Mouse (Mus musculus) adrenal gland, postnatal 14 days (tissue): Measurements from ENCODE around the gene Hoxb3. TPM values are rescaled to one million over a fixed set of nuclear protein-coding genes. Genes with fewer than 3 reads are reported as not detected.
A peak's percentile ranks its signal among the peaks of the same experiment; 100 is the strongest.

Experiments used
- DNase-seq: peaks from one replicate; pipeline ENCODE4 v3.0.0; 2021; ENCODE audit warnings: mixed read lengths
- long read RNA-seq, 2 experiments: library from polyadenylated mRNA; stranded (forward); transcript quantifications; one replicate each; pipeline ENCODE4 v2.0.0; 2021
- total RNA-seq: library from RNA; stranded (reverse); gene quantifications from 2 replicates; pipeline ENCODE4 v1.2.3, GENCODE M21; 2021

Gene Hoxb3
- total RNA-seq, result 17.1 and 26.0 TPM in 2 replicates
- long read RNA-seq, experiment 1, partial matches to known transcripts, result 5 of 6 reads
- long read RNA-seq, experiment 1, other reads (novel, unspliced or antisense), result 1 of 6 reads
- long read RNA-seq, experiment 2, partial matches to known transcripts, result 0 of 2 reads
- long read RNA-seq, experiment 2, other reads (novel, unspliced or antisense), result 2 of 2 reads

GRCm38 (mm10) chr11:96323154-96323553 lies at the start of gene Hoxb3:
Gene Hoxb3 (plus strand): TSS chr11:96323326.
- DNase-seq, result no peak

GRCm38 (mm10) chr11:96274428-96274827 lies 48.7 kb upstream of the Hoxb3 start:
- no peak for DNase-seq

GRCm38 (mm10) chr11:96275896-96276295 lies 47.2 kb upstream of the Hoxb3 start:
- DNase-seq, result peak; percentile 72

GRCm38 (mm10) chr11:96277151-96278044 lies 45.7 kb upstream of the Hoxb3 start:
- DNase-seq, result peak; percentile 71

- peak; percentile 43 for DNase-seq
Observed at GRCm38 (mm10) chr11:96278324-96278723, 44.8 kb upstream of the Hoxb3 start.

- DNase-seq, result peak; percentile 93
Observed at GRCm38 (mm10) chr11:96278773-96279172, 44.4 kb upstream of the Hoxb3 start.

GRCm38 (mm10) chr11:96279421-96280233 lies 43.5 kb upstream of the Hoxb3 start:
- DNase-seq, result peak; percentile 51

- peak; percentile 49 for DNase-seq
Observed at GRCm38 (mm10) chr11:96280399-96281378, 42.4 kb upstream of the Hoxb3 start.

- peak; percentile 35 for DNase-seq
Observed at GRCm38 (mm10) chr11:96281396-96281795, 41.7 kb upstream of the Hoxb3 start.

GRCm38 (mm10) chr11:96281855-96282570 lies 41.1 kb upstream of the Hoxb3 start, which contains the start of gene Hoxb8:
Gene Hoxb8 (plus strand): TSS chr11:96281905.
- DNase-seq, result peak; percentile 74

- peak; percentile 67 for DNase-seq
Observed at GRCm38 (mm10) chr11:96282795-96283430, 40.2 kb upstream of the Hoxb3 start.

- DNase-seq, result peak; percentile 82
Observed at GRCm38 (mm10) chr11:96284041-96284749, 38.9 kb upstream of the Hoxb3 start.

- peak; percentile 89 for DNase-seq
Observed at GRCm38 (mm10) chr11:96284774-96285734, 38.1 kb upstream of the Hoxb3 start.

- peak; percentile 92 for DNase-seq
Observed at GRCm38 (mm10) chr11:96285771-96286738, 37.1 kb upstream of the Hoxb3 start, which contains the start of gene Hoxb7. Gene Hoxb7 (plus strand): TSS chr11:96286623.

GRCm38 (mm10) chr11:96286739-96287385 lies 36.3 kb upstream of the Hoxb3 start:
- peak; percentile 74 for DNase-seq

GRCm38 (mm10) chr11:96287411-96287810 lies 35.7 kb upstream of the Hoxb3 start:
- no peak for DNase-seq
